Mouse (Mus musculus): ENCODE results near the gene Cald1.

Cald1 gene

GRCm38 (mm10) chr6:34600850-34601249 is 2.5 kb downstream of the Cald1 start:
- Histone ChIP-seq H3K4me1 (replicated peaks; ENCODE audit: low read depth, low read length) (peaks cover 40% of the 10 kb centered on the region), H3K4me3 (replicated peaks; ENCODE audit: low read length) (no peak overlapping the region), H3K9me3 (ENCODE audit: low read length) (no peaks in the 10 kb centered on the region), H3K27me3 (ENCODE audit: insufficient read depth, low read length) (0 out of 2 replicates have a peak, but pooled peaks cover 5% of the 10 kb centered on the region), H3K36me3 (ENCODE audit: insufficient read depth, low read length) (no peaks in the 10 kb centered on the region)
- TF ChIP-seq NANOG (IDR thresholded peaks at IDR 0.05; ENCODE audit: borderline replicate concordance, low read length), result no peak
- no peak for TF ChIP-seq POU5F1 (IDR thresholded peaks at IDR 0.05; ENCODE audit: borderline replicate concordance, low read length)
- no peak for TF ChIP-seq CTCF (conservative IDR thresholded peaks at IDR 0.05; ENCODE audit: low read length)

GRCm38 (mm10) chr6:34602091-34602490 is 3.8 kb downstream of the Cald1 start:
- no peaks in the 10 kb centered on the region for H3K36me3 ChIP-seq (ENCODE audit: insufficient read depth, low read length)

GRCm38 (mm10) chr6:34606407-34606806 is 8.1 kb downstream of the Cald1 start:
- no peak overlapping the region for H3K4me3 ChIP-seq (replicated peaks; ENCODE audit: low read length)
- no peaks in the 10 kb centered on the region for H3K36me3 ChIP-seq (ENCODE audit: insufficient read depth, low read length)
- H3K9me3 ChIP-seq (ENCODE audit: low read length), result no peaks in the 10 kb centered on the region
- TF ChIP-seq CTCF (conservative IDR thresholded peaks at IDR 0.05; ENCODE audit: low read length), result no peak
- TF ChIP-seq POU5F1 (IDR thresholded peaks at IDR 0.05; ENCODE audit: borderline replicate concordance, low read length), result no peak
- no peak for TF ChIP-seq NANOG (IDR thresholded peaks at IDR 0.05; ENCODE audit: borderline replicate concordance, low read length)
- peaks cover 40% of the 10 kb centered on the region for H3K4me1 ChIP-seq (replicated peaks; ENCODE audit: low read depth, low read length)
- H3K27me3 ChIP-seq (ENCODE audit: insufficient read depth, low read length), result peaks cover 21% of the 10 kb centered on the region

More at GRCm38 (mm10) chr6:34602091-34602490, 3.8 kb downstream of the Cald1 start:
- peaks cover 44% of the 10 kb centered on the region for H3K4me1 ChIP-seq (replicated peaks; ENCODE audit: low read depth, low read length)
- H3K4me3 ChIP-seq (replicated peaks; ENCODE audit: low read length), result no peak overlapping the region
- no peaks in the 10 kb centered on the region for H3K9me3 ChIP-seq (ENCODE audit: low read length)
- TF ChIP-seq NANOG (IDR thresholded peaks at IDR 0.05; ENCODE audit: borderline replicate concordance, low read length), result no peak
- TF ChIP-seq CTCF (conservative IDR thresholded peaks at IDR 0.05; ENCODE audit: low read length), result no peak
- no peak for TF ChIP-seq POU5F1 (IDR thresholded peaks at IDR 0.05; ENCODE audit: borderline replicate concordance, low read length)
- H3K27me3 ChIP-seq (ENCODE audit: insufficient read depth, low read length), result 0 out of 2 replicates have a peak, but pooled peaks cover 5% of the 10 kb centered on the region

- Histone ChIP-seq H3K4me3 (replicated peaks; ENCODE audit: low read length) (no peak overlapping the region), H3K4me1 (replicated peaks; ENCODE audit: low read depth, low read length) (peaks cover 50% of the 10 kb centered on the region), H3K27me3 (ENCODE audit: insufficient read depth, low read length) (peaks cover 16% of the 10 kb centered on the region), H3K36me3 (ENCODE audit: insufficient read depth, low read length) (no peaks in the 10 kb centered on the region), H3K9me3 (ENCODE audit: low read length) (no peaks in the 10 kb centered on the region)
- TF ChIP-seq CTCF (conservative IDR thresholded peaks at IDR 0.05; ENCODE audit: low read length), result no peak
- TF ChIP-seq POU5F1 (IDR thresholded peaks at IDR 0.05; ENCODE audit: borderline replicate concordance, low read length), result no peak
- TF ChIP-seq NANOG (IDR thresholded peaks at IDR 0.05; ENCODE audit: borderline replicate concordance, low read length), result no peak
These were observed 10.3 kb downstream of the Cald1 start for GRCm38 (mm10) chr6:34608603-34609002.

- H3K27me3 ChIP-seq (ENCODE audit: insufficient read depth, low read length), result peaks cover 16% of the 10 kb centered on the region
- peak overlapping the region; percentile 41 for H3K4me3 ChIP-seq (replicated peaks; ENCODE audit: low read length)
- peaks cover 43% of the 10 kb centered on the region for H3K4me1 ChIP-seq (replicated peaks; ENCODE audit: low read depth, low read length)
- no peaks in the 10 kb centered on the region for H3K9me3 ChIP-seq (ENCODE audit: low read length)
- no peak for TF ChIP-seq POU5F1 (IDR thresholded peaks at IDR 0.05; ENCODE audit: borderline replicate concordance, low read length)
- no peak for TF ChIP-seq CTCF (conservative IDR thresholded peaks at IDR 0.05; ENCODE audit: low read length)
- TF ChIP-seq NANOG (IDR thresholded peaks at IDR 0.05; ENCODE audit: borderline replicate concordance, low read length), result no peak
- H3K36me3 ChIP-seq (ENCODE audit: insufficient read depth, low read length), result no peaks in the 10 kb centered on the region
These were observed 11.9 kb downstream of the Cald1 start for GRCm38 (mm10) chr6:34609892-34610829.

GRCm38 (mm10) chr6:34613122-34613521 is 14.8 kb downstream of the Cald1 start:
- H3K9me3 ChIP-seq (ENCODE audit: low read length), result no peaks in the 10 kb centered on the region
- no peak for TF ChIP-seq NANOG (IDR thresholded peaks at IDR 0.05; ENCODE audit: borderline replicate concordance, low read length)
- TF ChIP-seq CTCF (conservative IDR thresholded peaks at IDR 0.05; ENCODE audit: low read length), result no peak
- no peak for TF ChIP-seq POU5F1 (IDR thresholded peaks at IDR 0.05; ENCODE audit: borderline replicate concordance, low read length)

GRCm38 (mm10) chr6:34615419-34615818 is 17.1 kb downstream of the Cald1 start:
- no peak overlapping the region for H3K4me3 ChIP-seq (replicated peaks; ENCODE audit: low read length)
- H3K27me3 ChIP-seq (ENCODE audit: insufficient read depth, low read length), result no peaks in the 10 kb centered on the region
- peaks cover 22% of the 10 kb centered on the region for H3K4me1 ChIP-seq (replicated peaks; ENCODE audit: low read depth, low read length)
- no peaks in the 10 kb centered on the region for H3K36me3 ChIP-seq (ENCODE audit: insufficient read depth, low read length)
- H3K9me3 ChIP-seq (ENCODE audit: low read length), result no peaks in the 10 kb centered on the region
- no peak for TF ChIP-seq CTCF (conservative IDR thresholded peaks at IDR 0.05; ENCODE audit: low read length)
- TF ChIP-seq NANOG (IDR thresholded peaks at IDR 0.05; ENCODE audit: borderline replicate concordance, low read length), result no peak
- no peak for TF ChIP-seq POU5F1 (IDR thresholded peaks at IDR 0.05; ENCODE audit: borderline replicate concordance, low read length)

More at GRCm38 (mm10) chr6:34613122-34613521, 14.8 kb downstream of the Cald1 start:
- H3K4me1 ChIP-seq (replicated peaks; ENCODE audit: low read depth, low read length), result peaks cover 38% of the 10 kb centered on the region
- peaks cover 16% of the 10 kb centered on the region for H3K27me3 ChIP-seq (ENCODE audit: insufficient read depth, low read length)
- no peak overlapping the region for H3K4me3 ChIP-seq (replicated peaks; ENCODE audit: low read length)
- no peaks in the 10 kb centered on the region for H3K36me3 ChIP-seq (ENCODE audit: insufficient read depth, low read length)

- no peaks in the 10 kb centered on the region for H3K36me3 ChIP-seq (ENCODE audit: insufficient read depth, low read length)
- no peaks in the 10 kb centered on the region for H3K27me3 ChIP-seq (ENCODE audit: insufficient read depth, low read length)
- no peaks in the 10 kb centered on the region for H3K4me1 ChIP-seq (replicated peaks; ENCODE audit: low read depth, low read length)
- no peaks in the 10 kb centered on the region for H3K9me3 ChIP-seq (ENCODE audit: low read length)
- H3K4me3 ChIP-seq (replicated peaks; ENCODE audit: low read length), result no peak overlapping the region
- no peak for TF ChIP-seq CTCF (conservative IDR thresholded peaks at IDR 0.05; ENCODE audit: low read length)
These were observed 21.2 kb downstream of the Cald1 start for GRCm38 (mm10) chr6:34619494-34619893.
